Mouse (Mus musculus): ENCODE data around the gene BC034090.

Gene BC034090

GRCm38 (mm10) chr1:155243797-155244770 is at the start of gene BC034090:
Gene BC034090 (minus strand): TSS chr1:155244444.
- DNase-seq (ENCODE audit: low spot score in 2 of 2), result peak in 1 of 2 experiments; percentile 6

GRCm38 (mm10) chr1:155293446-155293845 is 49.2 kb upstream of the BC034090 start:
- no peak for DNase-seq (ENCODE audit: low spot score in 2 of 2)

GRCm38 (mm10) chr1:155289411-155289810 is 45.2 kb upstream of the BC034090 start:
- no peak for DNase-seq (ENCODE audit: low spot score in 2 of 2)

GRCm38 (mm10) chr1:155288033-155288432 is 43.8 kb upstream of the BC034090 start:
- no peak for DNase-seq (ENCODE audit: low spot score in 2 of 2)

- no peak for DNase-seq (ENCODE audit: low spot score in 2 of 2)
Observed at GRCm38 (mm10) chr1:155283808-155284207, 39.6 kb upstream of the BC034090 start.

GRCm38 (mm10) chr1:155281003-155281793 is 37.0 kb upstream of the BC034090 start:
- DNase-seq (ENCODE audit: low spot score in 2 of 2), result peak in 1 of 2 experiments; percentile 45

GRCm38 (mm10) chr1:155280306-155280705 is 36.1 kb upstream of the BC034090 start:
- DNase-seq (ENCODE audit: low spot score in 2 of 2), result no peak

GRCm38 (mm10) chr1:155276381-155277033 is 32.3 kb upstream of the BC034090 start:
- no peak for DNase-seq (ENCODE audit: low spot score in 2 of 2)

GRCm38 (mm10) chr1:155275793-155276192 is 31.5 kb upstream of the BC034090 start:
- no peak for DNase-seq (ENCODE audit: low spot score in 2 of 2)

- DNase-seq (ENCODE audit: low spot score in 2 of 2), result no peak
Observed at GRCm38 (mm10) chr1:155274976-155275375, 30.7 kb upstream of the BC034090 start.

GRCm38 (mm10) chr1:155272953-155273352 is 28.7 kb upstream of the BC034090 start:
- no peak for DNase-seq (ENCODE audit: low spot score in 2 of 2)

GRCm38 (mm10) chr1:155262496-155262895 is 18.3 kb upstream of the BC034090 start:
- DNase-seq (ENCODE audit: low spot score in 2 of 2), result peak in 1 of 2 experiments; percentile 1

GRCm38 (mm10) chr1:155254309-155254708 is 10.1 kb upstream of the BC034090 start:
- no peak for DNase-seq (ENCODE audit: low spot score in 2 of 2)

- peak in 1 of 2 experiments; percentile 3 for DNase-seq (ENCODE audit: low spot score in 2 of 2)
Observed at GRCm38 (mm10) chr1:155253126-155253525, 8.9 kb upstream of the BC034090 start.

- DNase-seq (ENCODE audit: low spot score in 2 of 2), result peak in 1 of 2 experiments; percentile 5
Observed at GRCm38 (mm10) chr1:155252631-155253121, 8.4 kb upstream of the BC034090 start.

GRCm38 (mm10) chr1:155251596-155251995 is 7.4 kb upstream of the BC034090 start:
- peak in 1 of 2 experiments; percentile 1 for DNase-seq (ENCODE audit: low spot score in 2 of 2)

GRCm38 (mm10) chr1:155250531-155251135 is 6.4 kb upstream of the BC034090 start:
- no peak for DNase-seq (ENCODE audit: low spot score in 2 of 2)

GRCm38 (mm10) chr1:155249896-155250295 is 5.7 kb upstream of the BC034090 start:
- no peak for DNase-seq (ENCODE audit: low spot score in 2 of 2)

GRCm38 (mm10) chr1:155248041-155248440 is 3.8 kb upstream of the BC034090 start:
- peak in 1 of 2 experiments; percentile 1 for DNase-seq (ENCODE audit: low spot score in 2 of 2)

- no peak for DNase-seq (ENCODE audit: low spot score in 2 of 2)
Observed at GRCm38 (mm10) chr1:155247441-155247840, 3.2 kb upstream of the BC034090 start.

- DNase-seq (ENCODE audit: low spot score in 2 of 2), result no peak
Observed at GRCm38 (mm10) chr1:155245516-155245915, 1.3 kb upstream of the BC034090 start.

All from spleen, postnatal 14 days (tissue).